Mouse (Mus musculus) neutrophil, adult 5-6 weeks (primary cell): ENCODE data around the gene Igflr1. TPM values are rescaled to one million over a fixed set of nuclear protein-coding genes. Genes with fewer than 3 reads are reported as not detected.

Experiments used
- ATAC-seq: fragments of 151-379, 151-347 bp; 2 replicates; pipeline ENCODE4 v1.8.0; 2017; ENCODE audit warnings: mild to moderate bottlenecking, moderate TSS enrichment; ENCODE audit not compliant: insufficient number of reproducible peaks, poor library complexity, low FRiP score, severe bottlenecking; ENCODE audit errors: extremely low read depth
- total RNA-seq: library from RNA; stranded (forward); fragments of 200-1000 nt; gene quantifications from 2 replicates; pipeline ENCODE4 v1.2.3, GENCODE M21; 2017

Gene Igflr1
- total RNA-seq, 1 experiment from 2014 or later: not detected

- peak; percentile 95 for ATAC-seq
Observed at GRCm38 (mm10) chr7:30552102-30553020, 12.9 kb upstream of the Igflr1 start, which contains the start of the genes Hspb6 and Proser3. Gene Hspb6 (plus strand): TSS chr7:30552178. Gene Proser3 (minus strand): TSS chr7:30552299.

GRCm38 (mm10) chr7:30553021-30553589, 12.1 kb upstream of the Igflr1 start:
- no peak for ATAC-seq

DNA sequence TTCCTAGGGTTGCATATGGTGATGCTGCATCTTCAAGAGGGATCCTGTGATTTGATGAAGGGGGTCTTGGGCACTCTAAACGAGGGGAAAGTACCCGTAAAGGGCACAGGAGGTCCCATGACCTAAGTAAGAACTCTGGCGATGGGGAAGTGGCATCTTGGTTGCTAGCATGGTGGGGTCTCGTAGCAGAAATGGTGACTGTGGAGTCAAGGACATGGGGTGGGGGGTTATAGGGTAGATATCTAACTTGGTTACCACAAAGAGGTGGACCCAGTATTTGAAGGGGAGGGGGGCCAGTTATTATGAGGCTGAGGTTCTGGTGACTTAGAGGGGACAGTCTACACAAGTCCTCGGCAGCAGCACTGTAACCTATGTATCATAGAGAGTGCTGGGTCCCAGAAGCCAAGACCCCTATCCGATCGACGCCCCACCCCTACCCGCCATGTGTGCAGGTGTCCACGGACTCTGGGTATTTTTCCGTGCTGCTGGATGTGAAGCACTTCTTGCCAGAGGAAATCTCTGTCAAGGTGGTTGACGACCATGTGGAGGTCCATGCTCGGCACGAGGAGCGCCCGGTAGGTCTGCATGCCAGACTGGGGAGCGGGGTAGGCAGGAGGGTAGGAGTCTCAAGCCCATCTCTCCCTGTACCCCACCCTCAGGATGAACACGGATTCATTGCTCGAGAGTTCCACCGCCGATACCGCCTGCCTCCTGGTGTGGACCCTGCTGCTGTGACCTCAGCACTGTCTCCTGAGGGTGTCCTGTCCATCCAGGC, 11.2 kb upstream of the Igflr1 start:
- no peak for ATAC-seq

DNA sequence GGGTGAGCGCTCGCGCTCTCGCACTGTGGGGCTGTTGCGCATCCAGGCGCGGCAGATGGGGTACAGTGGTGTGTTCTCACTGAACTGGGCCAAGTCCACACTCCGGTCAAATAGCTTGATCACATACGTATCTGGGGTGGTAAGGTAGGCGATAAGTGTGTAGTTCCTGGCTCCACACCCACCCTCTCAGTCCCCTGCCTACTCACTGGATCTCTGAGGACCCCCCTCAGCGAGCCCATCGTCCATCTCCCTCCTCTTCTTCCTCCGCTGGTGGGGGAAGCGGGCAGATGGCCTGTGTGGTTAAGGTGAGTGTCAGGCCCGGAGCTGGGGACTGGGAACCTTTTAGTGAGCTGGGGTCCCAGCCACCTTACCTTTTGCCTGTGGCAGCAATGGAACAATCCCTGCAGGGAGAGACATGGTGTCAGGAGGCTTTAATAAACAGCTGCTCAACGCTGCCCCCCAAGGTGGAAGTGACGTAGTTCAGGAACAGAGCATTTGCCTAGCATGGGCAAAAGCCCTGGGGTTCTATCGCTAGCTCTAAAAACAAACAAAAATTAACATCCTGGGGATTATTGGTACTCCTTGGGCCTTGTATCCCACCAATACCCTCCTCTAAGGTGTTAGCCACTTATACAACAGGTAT, 8.2 kb upstream of the Igflr1 start:
- no peak for ATAC-seq

DNA sequence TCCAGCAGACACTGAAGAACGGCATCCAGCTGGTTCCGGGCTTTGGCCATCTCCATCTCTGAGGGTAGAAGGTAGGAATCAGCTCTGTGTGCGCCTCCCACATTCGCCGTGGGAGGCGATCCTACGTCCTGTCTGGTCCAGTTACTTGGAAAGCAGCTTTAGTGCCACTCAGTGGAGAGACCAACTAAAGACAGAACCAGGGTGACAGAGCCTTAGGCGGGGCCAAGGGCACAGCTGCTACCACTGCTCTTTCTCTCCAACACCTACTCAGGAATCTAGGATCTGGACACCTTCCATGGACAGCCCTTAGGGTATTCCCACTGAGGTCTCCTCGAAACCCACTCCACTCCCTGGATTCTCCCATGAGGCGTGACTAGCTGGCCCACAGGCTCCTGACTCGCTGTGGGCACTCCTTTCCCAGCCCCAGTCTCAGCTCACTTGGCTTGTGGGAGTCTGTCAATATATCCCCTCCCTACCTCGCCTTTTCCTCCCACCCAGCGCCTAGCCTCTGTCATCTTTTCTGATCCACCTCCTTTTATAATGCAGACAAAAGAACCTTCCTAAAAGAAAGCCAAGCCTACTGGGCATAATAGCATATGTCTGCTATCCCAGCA, 7.2 kb upstream of the Igflr1 start:
- no peak for ATAC-seq

DNA sequence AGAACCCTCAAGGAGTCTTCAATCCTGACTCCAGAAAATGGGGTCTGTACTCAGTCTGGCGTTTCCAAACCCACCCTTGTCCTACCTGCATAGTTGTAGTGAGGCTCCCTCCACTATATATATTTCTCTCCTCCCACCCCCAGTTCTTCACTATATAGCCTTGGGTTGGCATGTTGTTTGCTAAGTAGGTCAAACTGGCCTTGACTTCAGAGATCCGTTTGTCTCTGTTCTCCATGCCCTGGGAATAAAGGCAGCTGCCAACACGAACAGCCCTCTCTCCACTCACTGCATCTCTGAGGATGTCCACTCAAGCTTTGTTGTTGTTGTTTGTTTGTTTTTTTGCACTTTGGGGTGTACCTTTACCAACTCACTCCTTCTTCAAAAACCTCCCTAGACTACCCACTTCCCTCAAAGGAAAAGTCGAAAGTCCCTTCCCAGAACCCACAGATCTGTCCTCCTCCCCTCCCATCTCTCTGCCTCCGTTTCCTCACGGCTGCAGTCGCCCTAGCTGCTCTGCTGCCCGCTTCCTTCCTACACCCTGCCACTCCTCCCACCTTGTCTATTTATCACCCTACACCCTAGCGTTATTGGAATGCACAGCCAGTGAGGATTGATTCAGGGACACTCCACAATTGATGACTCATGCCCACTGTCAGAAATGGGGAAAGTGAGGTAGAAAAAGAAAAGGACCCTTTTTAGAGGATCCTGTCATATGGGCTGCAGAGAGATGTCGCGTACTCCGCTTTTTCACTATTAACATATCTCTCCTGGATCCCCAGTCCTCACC, 6.4 kb upstream of the Igflr1 start:
- ATAC-seq: no peak

DNA sequence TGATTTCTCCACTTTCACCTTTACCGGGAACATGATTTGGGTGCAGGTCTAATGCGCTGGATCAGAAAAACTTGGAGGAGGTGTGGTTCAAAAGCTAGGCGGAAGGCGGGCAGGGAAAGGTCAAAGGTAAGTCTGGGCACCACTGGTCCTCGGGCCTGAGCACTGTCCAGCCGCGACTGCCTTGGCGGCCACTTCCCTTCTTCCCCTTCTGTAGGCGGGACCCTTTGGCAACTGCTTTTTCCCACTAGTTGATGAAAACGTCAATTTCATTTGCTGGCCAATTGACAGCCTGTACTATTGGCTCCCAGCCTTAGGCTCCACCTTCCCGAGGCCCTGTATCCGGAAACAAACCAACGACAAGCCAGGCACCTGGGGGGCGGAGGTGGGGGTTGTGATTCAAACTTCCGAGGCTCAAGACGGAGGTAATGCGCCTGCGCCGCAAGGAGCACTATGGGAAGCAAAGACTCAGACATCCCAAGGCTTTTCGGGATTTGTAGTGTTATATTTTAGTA, 5.7 kb upstream of the Igflr1 start, which contains the start of gene Lin37:
TSS of gene Lin37 (minus strand) at position 396 of the 512 bp plus-strand sequence.
- ATAC-seq: peak; percentile 71

- ATAC-seq: no peak
Observed at GRCm38 (mm10) chr7:30560296-30560695, 4.9 kb upstream of the Igflr1 start.

- peak; percentile 2; the same call in 1 of the 2 replicates for ATAC-seq
Observed at GRCm38 (mm10) chr7:30562526-30563116, 2.6 kb upstream of the Igflr1 start.

DNA sequence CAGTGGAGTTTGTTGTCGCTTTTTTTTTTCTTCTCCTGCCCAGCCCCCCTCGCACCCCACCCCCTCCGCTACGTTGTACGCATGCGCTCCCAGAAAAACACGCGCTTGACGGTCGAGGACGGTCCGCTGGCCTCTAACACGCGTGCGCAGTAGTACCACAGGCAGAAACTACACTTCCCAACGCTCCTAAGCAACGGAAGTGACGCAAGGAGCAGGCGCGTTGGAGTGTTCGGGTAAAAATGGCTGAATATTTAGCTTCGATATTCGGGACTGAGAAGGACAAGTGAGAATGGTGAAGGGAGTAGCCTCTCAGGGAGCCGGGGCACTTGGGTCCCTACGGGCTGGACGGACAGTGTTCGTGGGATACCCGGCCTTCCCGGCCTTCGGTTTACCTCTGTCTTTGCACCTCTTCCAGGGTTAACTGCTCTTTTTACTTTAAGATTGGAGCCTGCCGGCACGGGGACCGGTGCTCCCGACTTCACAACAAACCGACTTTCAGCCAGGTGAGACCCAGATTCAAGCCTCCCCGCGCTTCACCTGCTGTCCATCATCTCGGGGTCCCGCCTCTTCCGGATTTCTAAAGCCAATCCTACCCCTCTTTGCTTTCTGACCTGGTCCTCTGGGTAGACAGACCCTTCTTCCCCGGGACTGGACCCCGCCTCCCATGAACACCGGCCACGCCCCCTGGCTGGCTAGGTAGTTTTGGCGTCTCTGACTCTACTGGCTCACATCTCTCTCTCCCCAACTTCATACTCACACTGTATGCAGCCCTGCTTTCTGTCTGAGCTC, 1.9 kb upstream of the Igflr1 start, which contains the start of the genes U2af1l4, Gm49396 and Psenen:
TSS of gene U2af1l4 (plus strand) at position 185 of the 789 bp plus-strand sequence.
TSS of gene Gm49396 (plus strand) at position 228 of the 789 bp plus-strand sequence.
TSS of gene Psenen (minus strand) at position 511 of the 789 bp plus-strand sequence.
- peak; percentile 73 for ATAC-seq

DNA sequence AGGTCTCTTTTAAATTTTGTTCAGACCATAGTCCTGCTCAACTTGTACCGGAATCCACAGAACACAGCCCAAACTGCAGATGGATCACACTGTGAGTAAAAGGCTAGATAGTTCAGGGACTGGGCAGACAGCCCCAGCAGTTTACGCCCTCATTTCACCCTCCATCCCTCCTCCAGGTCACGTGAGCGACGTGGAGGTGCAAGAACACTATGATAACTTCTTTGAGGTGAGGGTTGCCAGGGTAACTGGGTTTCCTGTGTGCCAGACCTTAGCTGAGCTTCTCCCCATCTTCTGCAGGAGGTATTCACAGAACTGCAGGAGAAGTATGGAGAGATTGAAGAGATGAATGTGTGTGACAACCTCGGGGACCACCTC, 1.3 kb upstream of the Igflr1 start:
- ATAC-seq: no peak

- ATAC-seq: no peak
Observed at GRCm38 (mm10) chr7:30566033-30566432, 806 bp downstream of the Igflr1 start.

DNA sequence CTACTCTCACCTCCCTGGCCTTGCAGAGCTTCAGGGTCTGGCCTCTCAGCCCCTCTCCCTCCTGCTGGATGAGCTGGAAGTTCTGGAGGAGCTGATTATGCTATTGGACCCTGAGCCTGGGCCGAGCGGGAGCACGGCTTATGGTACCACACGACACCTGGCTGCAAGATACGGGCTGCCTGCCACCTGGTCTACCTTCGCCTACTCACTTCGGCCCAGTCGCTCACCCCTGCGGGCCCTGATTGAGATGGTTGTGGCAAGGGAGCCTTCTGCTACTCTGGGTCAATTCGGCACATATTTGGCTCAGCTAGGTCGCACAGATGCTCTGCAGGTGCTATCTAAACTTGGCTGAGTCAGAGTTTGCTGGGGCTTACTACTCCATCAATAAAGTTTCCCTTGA, 2.3 kb downstream of the Igflr1 start:
- ATAC-seq: no peak

- no peak for ATAC-seq
Observed at GRCm38 (mm10) chr7:30572389-30572788, 7.2 kb downstream of the Igflr1 start.

- ATAC-seq: no peak
Observed at GRCm38 (mm10) chr7:30572969-30573368, 7.7 kb downstream of the Igflr1 start.

- ATAC-seq: no peak
Observed at GRCm38 (mm10) chr7:30579950-30580349, 14.7 kb downstream of the Igflr1 start.
